Mouse (Mus musculus) layer of hippocampus, adult 2 months (tissue): ENCODE measurements at regions not wholly inside any gene's neighbourhood (a gene's known extent, or its start where the extent isn't known, plus 50 kb on each side); places are given as distances from the start of the nearest gene placed in this dataset.

ENCODE experiments used
- DNase-seq, 2 experiments: peaks; one replicate each; pipeline ENCODE4 v3.0.0; 2022; ENCODE audit warnings: low spot score in 2 of 2
- H3K27ac ChIP-seq: fragments of 200-600 bp; 2 replicates; pipeline ENCODE4 v1.8.1; 2022
- H3K4me3 ChIP-seq: fragments of 200-600 bp; 2 replicates; pipeline ENCODE4 v1.8.1; 2022; ENCODE audit warnings: mild to moderate bottlenecking
- CTCF ChIP-seq: fragments of 200-600 bp; conservative IDR thresholded peaks from 2 replicates; pipeline ENCODE4 v1.8.1; 2022; ENCODE audit warnings: antibody characterized with exemption, mild to moderate bottlenecking, moderate library complexity

- no peak overlapping the region for H3K4me3 ChIP-seq
- TF ChIP-seq CTCF, result no peak
- no peak for DNase-seq
- no peak overlapping the region for H3K27ac ChIP-seq
Measured at GRCm38 (mm10) chr5:138912711-138913105, 84.5 kb downstream of the Pdgfa start.

- Histone ChIP-seq H3K4me3 (no peak overlapping the region), H3K27ac (no peak overlapping the region)
- DNase-seq, result no peak
- TF ChIP-seq CTCF, result no peak
Measured at GRCm38 (mm10) chr5:138915068-138915467, 82.1 kb downstream of the Pdgfa start.

- TF ChIP-seq CTCF, result no peak
- H3K4me3 ChIP-seq, result no peak overlapping the region
- no peak for DNase-seq
Measured at GRCm38 (mm10) chr5:138915496-138915895, 81.7 kb downstream of the Pdgfa start.

GRCm38 (mm10) chr5:138920156-138920845 is 76.9 kb downstream of the Pdgfa start:
- Histone ChIP-seq H3K27ac (no peak overlapping the region), H3K4me3 (no peak overlapping the region)
- peak; percentile 31 for TF ChIP-seq CTCF
- DNase-seq, result peak; percentile 66

More at GRCm38 (mm10) chr5:138915496-138915895, 81.7 kb downstream of the Pdgfa start:
- no peak overlapping the region for H3K27ac ChIP-seq

GRCm38 (mm10) chr5:138922116-138922515 is 75.1 kb downstream of the Pdgfa start:
- Histone ChIP-seq H3K27ac (no peak overlapping the region), H3K4me3 (no peak overlapping the region)
- DNase-seq, result no peak
- no peak for TF ChIP-seq CTCF
